Mouse (Mus musculus) spleen, postnatal 10 days (tissue): ENCODE data around the gene Tmco4.

ENCODE experiments used
- DNase-seq, 2 experiments: peaks; one replicate each; pipeline ENCODE4 v3.0.0; 2021 to 2022; ENCODE audit warnings: low spot score in 2 of 2

Tmco4 gene

GRCm38 (mm10) chr4:139019413-139019812 is 46.7 kb downstream of the Tmco4 start:
- DNase-seq, result peak in 1 of 2 experiments; percentile 38

- no peak for DNase-seq
Observed at GRCm38 (mm10) chr4:139020385-139020784, 47.7 kb downstream of the Tmco4 start.

- DNase-seq, result no peak
Observed at GRCm38 (mm10) chr4:139024379-139024778, 51.7 kb downstream of the Tmco4 start.

GRCm38 (mm10) chr4:139030675-139031074 is 58.0 kb downstream of the Tmco4 start:
- no peak for DNase-seq

- DNase-seq, result no peak
Observed at GRCm38 (mm10) chr4:139032521-139032920, 59.8 kb downstream of the Tmco4 start.

- no peak for DNase-seq
Observed at GRCm38 (mm10) chr4:139033263-139034009, 60.7 kb downstream of the Tmco4 start.

- DNase-seq, result no peak
Observed at GRCm38 (mm10) chr4:139034010-139034367, 61.3 kb downstream of the Tmco4 start.

- no peak for DNase-seq
Observed at GRCm38 (mm10) chr4:139034540-139034939, 61.9 kb downstream of the Tmco4 start.

GRCm38 (mm10) chr4:139034942-139035341 is 62.3 kb downstream of the Tmco4 start:
- DNase-seq, result no peak

- no peak for DNase-seq
Observed at GRCm38 (mm10) chr4:139035799-139036198, 63.1 kb downstream of the Tmco4 start.

- DNase-seq, result no peak
Observed at GRCm38 (mm10) chr4:139037795-139038607, 65.3 kb downstream of the Tmco4 start.

GRCm38 (mm10) chr4:139040084-139040839 is 67.6 kb downstream of the Tmco4 start:
- no peak for DNase-seq

GRCm38 (mm10) chr4:139042611-139043010 is 69.9 kb downstream of the Tmco4 start:
- no peak for DNase-seq

- no peak for DNase-seq
Observed at GRCm38 (mm10) chr4:139043600-139043999, 70.9 kb downstream of the Tmco4 start.

- no peak for DNase-seq
Observed at GRCm38 (mm10) chr4:139044566-139044965, 71.9 kb downstream of the Tmco4 start.

- no peak for DNase-seq
Observed at GRCm38 (mm10) chr4:139046354-139046753, 73.7 kb downstream of the Tmco4 start.

- no peak for DNase-seq
Observed at GRCm38 (mm10) chr4:139048518-139048917, 75.8 kb downstream of the Tmco4 start.

GRCm38 (mm10) chr4:139052796-139053195 is 80.1 kb downstream of the Tmco4 start:
- no peak for DNase-seq

GRCm38 (mm10) chr4:139053391-139053790 is 80.7 kb downstream of the Tmco4 start:
- DNase-seq, result no peak

- no peak for DNase-seq
Observed at GRCm38 (mm10) chr4:139054300-139054923, 81.7 kb downstream of the Tmco4 start.

GRCm38 (mm10) chr4:139055336-139055735 is 82.6 kb downstream of the Tmco4 start:
- no peak for DNase-seq

GRCm38 (mm10) chr4:139055744-139056143 is 83.1 kb downstream of the Tmco4 start:
- DNase-seq, result no peak
